Mouse (Mus musculus): ENCODE results near the gene Fastkd5.
"Not testable (repeated sequence)": the region's sequence is repeated elsewhere in the genome, so short reads cannot be mapped to it uniquely, and the experiment has no call there.

Fastkd5 gene

GRCm38 (mm10) chr2:130629839-130630203, at the start of gene Fastkd5, which contains the start of gene Ubox5:
Fastkd5 (minus strand) TSS chr2:130630027.
Ubox5 (minus strand) TSS chr2:130630038.
- peak; percentile 88 for DNase-seq (ENCODE audit: extremely low read depth, low read depth)

- no peak for DNase-seq (ENCODE audit: extremely low read depth, low read depth)
Observed at GRCm38 (mm10) chr2:130679154-130679553, 49.3 kb upstream of the Fastkd5 start.

- no peak for DNase-seq (ENCODE audit: extremely low read depth, low read depth)
Observed at GRCm38 (mm10) chr2:130677211-130677610, 47.4 kb upstream of the Fastkd5 start.

GRCm38 (mm10) chr2:130667559-130667958, 37.7 kb upstream of the Fastkd5 start, which contains the start of gene Itpa:
Itpa (plus strand) TSS chr2:130667610.
- peak; percentile 87 for DNase-seq (ENCODE audit: extremely low read depth, low read depth)

GRCm38 (mm10) chr2:130664102-130664701, 34.4 kb upstream of the Fastkd5 start, which contains the start of gene Ddrgk1:
Ddrgk1 (minus strand) TSS chr2:130664659.
- DNase-seq (ENCODE audit: extremely low read depth, low read depth): peak; percentile 95

GRCm38 (mm10) chr2:130663342-130663741, 33.5 kb upstream of the Fastkd5 start:
- DNase-seq (ENCODE audit: extremely low read depth, low read depth): no peak

GRCm38 (mm10) chr2:130658530-130658929, 28.7 kb upstream of the Fastkd5 start:
- no peak for DNase-seq (ENCODE audit: extremely low read depth, low read depth)

- no peak for DNase-seq (ENCODE audit: extremely low read depth, low read depth)
Observed at GRCm38 (mm10) chr2:130657541-130657940, 27.7 kb upstream of the Fastkd5 start.

- DNase-seq (ENCODE audit: extremely low read depth, low read depth): no peak
Observed at GRCm38 (mm10) chr2:130656536-130656935, 26.7 kb upstream of the Fastkd5 start.

GRCm38 (mm10) chr2:130655660-130656339, 26.0 kb upstream of the Fastkd5 start:
- peak; percentile 78 for DNase-seq (ENCODE audit: extremely low read depth, low read depth)

GRCm38 (mm10) chr2:130653760-130654159, 23.9 kb upstream of the Fastkd5 start:
- no peak for DNase-seq (ENCODE audit: extremely low read depth, low read depth)

- DNase-seq (ENCODE audit: extremely low read depth, low read depth): no peak
Observed at GRCm38 (mm10) chr2:130653303-130653702, 23.5 kb upstream of the Fastkd5 start.

- DNase-seq (ENCODE audit: extremely low read depth, low read depth): not testable (repeated sequence)
Observed at GRCm38 (mm10) chr2:130649028-130649427, 19.2 kb upstream of the Fastkd5 start.

- DNase-seq (ENCODE audit: extremely low read depth, low read depth): no peak
Observed at GRCm38 (mm10) chr2:130645198-130645597, 15.4 kb upstream of the Fastkd5 start.

- DNase-seq (ENCODE audit: extremely low read depth, low read depth): no peak
Observed at GRCm38 (mm10) chr2:130642684-130643369, 13.0 kb upstream of the Fastkd5 start, which contains the start of gene Lzts3. Lzts3 (minus strand) TSS chr2:130642803.

- DNase-seq (ENCODE audit: extremely low read depth, low read depth): no peak
Observed at GRCm38 (mm10) chr2:130642197-130642660, 12.4 kb upstream of the Fastkd5 start.

GRCm38 (mm10) chr2:130641351-130642025, 11.7 kb upstream of the Fastkd5 start:
- no peak for DNase-seq (ENCODE audit: extremely low read depth, low read depth)

- no peak for DNase-seq (ENCODE audit: extremely low read depth, low read depth)
Observed at GRCm38 (mm10) chr2:130639276-130639675, 9.4 kb upstream of the Fastkd5 start.

- no peak for DNase-seq (ENCODE audit: extremely low read depth, low read depth)
Observed at GRCm38 (mm10) chr2:130638101-130638611, 8.3 kb upstream of the Fastkd5 start.

GRCm38 (mm10) chr2:130635847-130636246, 6.0 kb upstream of the Fastkd5 start:
- DNase-seq (ENCODE audit: extremely low read depth, low read depth): no peak

- DNase-seq (ENCODE audit: extremely low read depth, low read depth): no peak
Observed at GRCm38 (mm10) chr2:130634739-130635411, 5.0 kb upstream of the Fastkd5 start.
